28 mouse cellular contexts compared by ENCODE assay signal in the genomic region with DNA sequence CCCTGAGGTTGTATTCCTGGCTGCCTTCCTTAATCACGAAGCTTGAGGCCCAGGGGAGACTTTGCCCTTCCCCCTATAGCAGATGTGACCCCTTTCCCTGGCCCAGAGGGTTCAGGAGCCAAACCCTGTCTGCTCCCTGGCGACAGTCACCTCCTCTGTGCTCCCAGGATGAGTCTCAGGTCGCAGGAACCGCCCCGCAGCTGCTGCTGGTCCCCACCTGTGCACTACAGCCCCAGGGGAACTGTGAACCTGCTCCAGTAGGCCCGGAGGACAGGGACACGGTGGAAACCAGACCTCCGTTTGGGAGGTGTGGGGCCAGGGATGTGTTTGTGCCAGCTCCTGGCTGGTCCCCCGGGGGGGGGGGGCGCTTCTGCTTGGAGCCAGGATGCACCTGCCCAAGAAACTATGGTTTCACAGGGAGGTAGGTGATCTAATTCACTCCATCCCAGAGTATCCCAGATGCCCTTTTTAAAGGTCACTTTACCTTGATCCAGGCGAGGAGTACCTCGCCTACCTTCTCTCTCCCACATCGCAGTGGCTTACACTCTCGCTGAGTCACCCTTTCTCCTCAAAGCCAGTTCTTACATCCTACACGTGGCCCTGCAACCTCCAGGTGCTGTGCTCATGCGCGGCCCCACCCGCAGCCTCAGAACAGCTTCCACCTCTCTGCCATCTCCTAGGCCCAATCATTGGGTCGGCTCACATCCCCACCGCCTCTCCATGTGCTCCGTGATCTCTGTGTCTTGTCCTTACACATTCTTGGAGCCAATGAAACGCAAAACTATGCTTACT. TPM values are rescaled to one million over a fixed set of nuclear protein-coding genes. Genes with fewer than 3 reads are reported as not detected.
DNase-seq lines count a peak whose midpoint lies in the region; ATAC-seq lines count a peak whose summit lies in the region.
"Had no signal": no experiment of that assay in that cellular context is flagged by ENCODE, and none has a peak within 500 bp of the region (broad histone marks: within the 10 kb centered on the region; RNA-seq: fewer than 3 reads in every experiment).

No protein-coding gene starts in this region.

- H3K4me3 ChIP-seq in forebrain, embryonic 11.5 days (ENCODE audit: low read depth, low read length): no peak overlapping the region
- no peak overlapping the region for H3K4me3 ChIP-seq in forebrain, embryonic 13.5 days
- H3K4me3 ChIP-seq in intestine, embryonic 15.5 days (replicated peaks): no peak overlapping the region
- H3K4me3 ChIP-seq: forebrain, embryonic 10.5 days; heart, embryonic 10.5 days; hindbrain, embryonic 12.5 days; layer of hippocampus, adult 2 months; midbrain, embryonic 13.5 days; neural tube, embryonic 13.5 days had no signal

- no peak overlapping the region for H3K27ac ChIP-seq in forebrain, embryonic 11.5 days (ENCODE audit: low read depth, low read length)
- no peak overlapping the region for H3K27ac ChIP-seq in forebrain, embryonic 13.5 days
- no peak overlapping the region for H3K27ac ChIP-seq in intestine, embryonic 15.5 days
- H3K27ac ChIP-seq: forebrain, embryonic 10.5 days; heart, embryonic 10.5 days; hindbrain, embryonic 12.5 days; layer of hippocampus, adult 2 months; liver, embryonic 14.5 days; macrophage; midbrain, embryonic 13.5 days; neural tube, embryonic 13.5 days had no signal

- H3K9ac ChIP-seq in forebrain, embryonic 11.5 days (ENCODE audit: low read length): no peak overlapping the region
- H3K9ac ChIP-seq in forebrain, embryonic 13.5 days: no peak overlapping the region
- no peak overlapping the region for H3K9ac ChIP-seq in intestine, embryonic 15.5 days
- H3K9ac ChIP-seq: forebrain, postnatal 0 days; hindbrain, embryonic 12.5 days; liver, embryonic 14.5 days; midbrain, embryonic 13.5 days; neural tube, embryonic 13.5 days had no signal

- H3K4me1 ChIP-seq in forebrain, embryonic 11.5 days (replicated peaks; ENCODE audit: control insufficient read depth, insufficient read depth, low read length): no peaks in the 10 kb centered on the region
- H3K4me1 ChIP-seq in forebrain, embryonic 13.5 days: no peaks in the 10 kb centered on the region; the same call in 1 of the 2 replicates
- 0 out of 2 replicates have a peak, but pooled peaks cover 2% of the 10 kb centered on the region for H3K4me1 ChIP-seq in intestine, embryonic 15.5 days (replicated peaks)

- no peaks in the 10 kb centered on the region for H3K9me3 ChIP-seq in forebrain, embryonic 11.5 days (ENCODE audit: control insufficient read depth, low read length)
- no peaks in the 10 kb centered on the region for H3K9me3 ChIP-seq in forebrain, embryonic 13.5 days (replicated peaks)
- H3K9me3 ChIP-seq in intestine, embryonic 15.5 days: no peaks in the 10 kb centered on the region
- H3K9me3 ChIP-seq: forebrain, embryonic 10.5 days; heart, embryonic 10.5 days; hindbrain, embryonic 12.5 days; midbrain, embryonic 13.5 days; neural tube, embryonic 13.5 days had no signal

- no peaks in the 10 kb centered on the region for H3K36me3 ChIP-seq in forebrain, embryonic 11.5 days (ENCODE audit: control insufficient read depth, insufficient read depth, low read length)
- no peaks in the 10 kb centered on the region for H3K36me3 ChIP-seq in forebrain, embryonic 13.5 days (ENCODE audit: poor library complexity, severe bottlenecking)
- H3K36me3 ChIP-seq in intestine, embryonic 15.5 days: no peaks in the 10 kb centered on the region
- H3K36me3 ChIP-seq: forebrain, embryonic 10.5 days; heart, embryonic 10.5 days; hindbrain, embryonic 12.5 days; midbrain, embryonic 13.5 days; neural tube, embryonic 13.5 days had no signal

- DNase-seq in forebrain, embryonic 11.5 days (ENCODE audit: low spot score): peak; percentile 43
- DNase-seq in R1 (ENCODE audit: low read depth, low spot score) (peak; percentile 71), MN1 (ENCODE audit: low spot score) (no peak)
- DNase-seq in urinary bladder, postnatal 14 days (ENCODE audit: low spot score): no peak
- DNase-seq in cerebellum, postnatal 25 days: no peak
- DNase-seq: adrenal gland, postnatal 14 days; cerebellum, adult 18-20 months; cerebellum, postnatal 10 days; forebrain, postnatal 0 days; gastrocnemius, postnatal 10 days; heart, adult 11 months; heart, postnatal 36 days; kidney, adult 2 months; kidney, postnatal 36 days; liver; lung, adult 2 months; lung, postnatal 10 days; thymus, postnatal 4 days had no signal

- H3K27me3 ChIP-seq in forebrain, embryonic 11.5 days (ENCODE audit: control insufficient read depth, insufficient read depth, low read length): no peaks in the 10 kb centered on the region
- H3K27me3 ChIP-seq in forebrain, embryonic 13.5 days: no peaks in the 10 kb centered on the region
- H3K27me3 ChIP-seq in intestine, embryonic 15.5 days (replicated peaks): no peaks in the 10 kb centered on the region
- H3K27me3 ChIP-seq: hindbrain, embryonic 12.5 days; midbrain, embryonic 13.5 days; neural tube, embryonic 13.5 days had no signal

- H3K4me2 ChIP-seq in forebrain, embryonic 11.5 days (ENCODE audit: low read depth, low read length, severe bottlenecking): no peak overlapping the region
- no peak overlapping the region for H3K4me2 ChIP-seq in forebrain, embryonic 13.5 days
- H3K4me2 ChIP-seq in intestine, embryonic 15.5 days (replicated peaks): no peak overlapping the region
- H3K4me2 ChIP-seq: hindbrain, embryonic 12.5 days; midbrain, embryonic 13.5 days; neural tube, embryonic 13.5 days had no signal

- 64% methylated on average over 22 of the region's 22 CpGs for WGBS in forebrain, embryonic 11.5 days
- WGBS in forebrain, embryonic 13.5 days: 64% methylated on average over 22 of the region's 22 CpGs
- WGBS in intestine, embryonic 15.5 days: 63% methylated on average over 22 of the region's 22 CpGs

- ATAC-seq in forebrain, embryonic 11.5 days (replicated peaks; ENCODE audit: low FRiP score): no peak
- ATAC-seq in forebrain, embryonic 13.5 days: no peak
- ATAC-seq in intestine, embryonic 15.5 days: peak; percentile 25
- ATAC-seq: forebrain, postnatal 0 days; midbrain, embryonic 13.5 days had no signal

RNA-seq across cellular contexts. Expression of a gene that starts 19.5 kb away (rescaled TPM):
- 42.0 and 42.7 TPM in 2 replicates for polyA plus RNA-seq in forebrain, embryonic 11.5 days (2014; fragmentation: Nextera tagmentation; extraction: Ambion mirVana)
- polyA plus RNA-seq in forebrain, embryonic 13.5 days (2015; fragmentation: Nextera tagmentation; extraction: Ambion mirVana): 42.7 and 49.4 TPM in 2 replicates
- polyA plus RNA-seq in intestine, embryonic 15.5 days (2015; fragmentation: Nextera tagmentation; extraction: Ambion mirVana): 53.8 and 54.5 TPM in 2 replicates

Comparison
In these comparisons a context has a peak if more than half of its experiments do, and no peak if none do; other contexts are left out.
1. DNase-seq: peak in forebrain, embryonic 11.5 days (single experiment) and R1 (single experiment); none in urinary bladder, postnatal 14 days (single experiment), MN1 (single experiment) and cerebellum, postnatal 25 days (0 of 2).